Mouse (Mus musculus) mouse embryonic stem cell (cell line): ENCODE measurements around the gene Erp44.

Experiments used
- in situ Hi-C, 2 experiments: fragments of 300-500 bp; cut with MboI; formaldehyde crosslinking; loops; 1 replicate in 1 of 2; 3 replicates in 1 of 2; pipeline ENCODE4 v1.14.3; 2019 to 2020; ENCODE audit warnings: low sequenced_read_pairs in 2 of 2, low pct_unique_long_range_greater_than_20kb in 1 of 2, mixed read lengths in 1 of 2; ENCODE audit not compliant: unreplicated experiment in 1 of 2

The Erp44 gene

DNA sequence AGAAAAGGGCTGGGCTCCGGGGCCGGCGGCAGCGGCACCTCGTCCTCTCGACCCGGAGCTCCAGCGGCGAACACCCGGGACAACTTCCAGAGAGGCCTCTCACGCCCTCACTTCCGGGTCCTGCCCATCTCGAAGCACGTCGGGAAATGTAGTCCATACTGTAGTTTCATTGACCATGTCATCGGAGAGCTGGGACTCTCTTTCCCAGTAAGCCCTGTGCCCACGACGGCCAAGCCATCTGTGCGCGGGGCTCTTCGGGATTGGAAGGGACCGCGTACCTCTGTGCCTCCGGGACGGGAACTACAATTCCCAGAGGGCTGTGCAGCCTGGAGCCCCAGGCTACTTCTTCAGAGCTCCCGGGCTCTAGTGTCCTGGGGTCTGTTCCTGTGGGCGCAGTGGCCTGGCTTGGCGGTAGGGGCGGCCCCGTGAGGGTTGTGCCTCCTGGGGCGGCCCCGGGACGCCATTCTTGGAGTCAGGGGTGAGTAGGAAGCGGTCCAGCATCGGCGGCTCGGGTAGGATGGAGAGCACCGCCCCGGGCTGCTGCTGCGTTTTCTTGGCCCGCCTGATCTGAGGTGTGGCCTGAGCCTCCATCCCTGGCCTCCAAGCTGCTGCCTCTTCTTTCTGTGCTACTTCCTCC is at the start of gene Erp44, which contains the start of gene Invs:
Erp44 (minus strand) TSS at position 61 of the 637 bp plus-strand sequence.
Invs (plus strand) TSS at position 263 of the 637 bp plus-strand sequence.
- in situ Hi-C loops = no loop called here

DNA sequence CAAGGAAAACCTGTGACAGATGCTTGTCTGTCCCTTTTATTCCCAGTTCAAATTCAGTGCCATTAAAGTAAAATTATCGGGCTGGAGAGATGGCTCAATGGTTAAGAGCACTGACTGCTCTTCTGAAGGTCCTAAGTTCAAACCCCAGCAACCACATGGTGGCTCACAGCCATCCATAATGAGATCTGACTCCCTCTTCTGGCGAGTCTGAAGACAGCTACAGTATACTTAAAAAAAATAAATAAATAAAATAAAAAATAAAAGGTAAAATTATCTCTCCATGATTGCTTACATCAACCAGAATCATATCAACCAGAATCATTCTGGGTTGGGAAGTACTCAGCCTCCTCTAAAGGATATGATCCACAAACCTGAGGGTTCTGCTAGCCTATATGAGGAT is 48.7 kb upstream of the Erp44 start:
- in situ Hi-C loops = no loop called here

DNA sequence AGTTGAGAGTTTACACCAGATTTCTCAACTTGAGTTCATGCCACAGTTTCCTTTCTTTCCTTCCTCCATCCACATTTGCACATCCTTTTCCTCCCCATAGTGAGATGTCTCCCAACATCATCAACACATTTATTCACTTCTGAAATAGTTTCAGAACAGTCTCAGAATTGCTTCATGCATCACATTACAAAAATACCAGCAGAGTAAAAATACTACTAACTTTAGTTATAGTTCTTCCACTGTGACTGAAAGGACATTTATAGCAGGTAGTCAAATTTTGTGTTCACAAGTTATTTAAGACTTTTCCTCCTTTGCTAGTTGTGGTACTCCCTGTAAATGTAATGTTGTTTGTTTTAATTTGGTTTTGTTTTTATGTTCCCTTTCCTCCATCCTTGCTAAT is 47.8 kb upstream of the Erp44 start:
- in situ Hi-C loops = no loop called here

DNA sequence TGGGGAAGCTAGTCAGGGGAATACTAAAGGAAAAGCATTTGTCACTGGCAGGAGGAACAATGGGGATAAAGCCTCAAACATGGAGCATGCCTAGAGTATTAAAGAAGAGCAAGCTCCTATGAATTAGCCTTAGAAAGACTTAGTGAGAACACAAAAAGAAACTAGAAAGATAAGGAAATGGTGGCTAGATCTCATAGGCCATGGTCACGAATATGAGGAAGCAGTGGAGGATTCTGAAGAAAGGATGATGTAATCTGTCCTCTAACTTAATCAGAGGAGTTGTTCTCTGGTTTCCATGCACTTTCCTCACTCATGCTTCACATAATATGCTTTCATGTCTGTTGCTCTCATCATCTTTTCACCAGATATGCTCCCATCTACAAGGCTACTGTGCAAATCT is 42.7 kb upstream of the Erp44 start:
- in situ Hi-C loops = no loop called here

DNA sequence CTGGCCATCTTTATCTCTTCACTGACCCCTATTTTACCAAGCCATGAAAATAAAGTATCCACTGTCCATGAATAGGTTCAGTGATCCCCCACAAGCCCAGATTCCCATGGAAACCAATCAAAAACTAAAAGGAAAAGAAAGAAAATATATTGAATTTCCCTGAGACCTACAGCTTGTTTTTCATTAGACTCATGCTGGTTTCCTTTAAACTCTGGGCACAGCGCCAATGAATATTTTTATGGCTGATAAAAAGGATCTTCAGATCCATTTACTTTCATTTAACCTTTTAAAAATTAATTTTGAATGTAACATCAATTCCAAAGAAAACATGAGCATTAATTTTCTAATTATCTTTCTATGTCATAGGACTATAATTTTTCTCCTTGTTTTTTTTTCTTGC is 41.9 kb upstream of the Erp44 start:
- in situ Hi-C loops = no loop called here

DNA sequence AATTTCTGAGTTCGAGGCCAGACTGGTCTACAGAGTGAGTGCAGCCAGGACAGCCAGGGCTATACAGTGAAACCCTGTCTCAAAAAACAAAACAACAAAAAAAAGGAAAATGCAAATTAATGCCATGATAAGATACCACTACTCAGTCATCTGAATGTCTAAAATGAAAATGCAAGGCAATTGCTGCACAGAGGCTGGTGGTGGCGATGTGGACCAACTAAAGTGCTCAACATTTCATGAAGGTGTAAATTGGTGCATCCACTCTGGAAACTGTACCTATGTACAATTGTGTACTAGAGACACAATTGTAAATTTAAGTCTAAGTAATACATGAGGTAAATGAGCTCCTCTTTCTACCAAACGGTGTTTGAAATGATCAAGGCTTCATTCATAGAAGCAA is 36.7 kb upstream of the Erp44 start:
- in situ Hi-C loops = no loop called here

DNA sequence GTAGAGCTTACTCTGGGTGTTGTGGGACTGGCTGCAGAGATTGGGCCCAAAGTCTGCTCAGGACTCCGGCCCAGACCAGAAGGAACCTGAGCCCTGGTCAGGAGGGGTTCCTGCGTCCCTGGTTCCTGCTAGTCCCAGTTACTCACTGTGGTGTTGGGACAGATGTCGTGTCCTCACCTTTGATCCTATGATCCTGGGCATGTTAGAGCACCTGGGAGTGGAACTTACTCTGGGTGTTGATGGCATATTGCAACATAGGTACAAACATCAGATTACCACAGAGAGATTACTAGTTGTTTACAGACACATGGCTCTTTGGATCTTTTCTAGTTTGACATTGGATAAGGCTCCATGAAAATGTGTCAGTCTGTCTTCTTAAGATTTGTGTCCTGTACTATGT is 35.5 kb upstream of the Erp44 start:
- in situ Hi-C loops = no loop called here

DNA sequence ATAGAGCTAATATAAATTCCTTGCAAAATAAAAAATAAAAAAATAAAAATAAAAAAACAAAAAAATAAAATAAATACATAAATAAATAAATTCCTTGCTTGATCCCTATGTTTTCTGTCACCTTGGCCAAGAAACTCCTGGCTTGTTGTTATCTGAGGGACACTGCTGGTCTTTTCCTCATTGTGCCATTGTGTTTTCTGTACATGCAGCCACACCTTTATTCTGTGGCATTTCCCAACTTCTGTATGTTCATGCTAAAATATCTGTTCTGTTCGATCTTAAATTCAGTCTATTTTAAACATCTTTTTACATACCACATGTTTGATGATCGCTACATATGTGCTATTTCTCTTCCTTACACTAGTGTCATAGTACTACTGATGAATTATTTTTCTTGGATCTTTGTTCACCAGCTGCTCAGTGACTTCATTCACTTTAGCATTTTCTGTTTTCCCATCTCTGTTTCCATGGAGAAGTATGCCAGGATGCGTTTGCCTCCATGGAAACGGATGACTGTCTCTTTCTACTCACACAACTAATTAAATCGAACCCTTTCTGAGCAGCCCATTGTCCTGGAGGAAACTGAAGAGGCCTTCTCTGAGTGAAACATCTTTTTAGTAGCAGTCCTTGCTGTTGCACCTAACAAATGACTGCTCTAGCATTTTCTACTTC is 7.9 kb upstream of the Erp44 start:
- in situ Hi-C loops = no loop called here

DNA sequence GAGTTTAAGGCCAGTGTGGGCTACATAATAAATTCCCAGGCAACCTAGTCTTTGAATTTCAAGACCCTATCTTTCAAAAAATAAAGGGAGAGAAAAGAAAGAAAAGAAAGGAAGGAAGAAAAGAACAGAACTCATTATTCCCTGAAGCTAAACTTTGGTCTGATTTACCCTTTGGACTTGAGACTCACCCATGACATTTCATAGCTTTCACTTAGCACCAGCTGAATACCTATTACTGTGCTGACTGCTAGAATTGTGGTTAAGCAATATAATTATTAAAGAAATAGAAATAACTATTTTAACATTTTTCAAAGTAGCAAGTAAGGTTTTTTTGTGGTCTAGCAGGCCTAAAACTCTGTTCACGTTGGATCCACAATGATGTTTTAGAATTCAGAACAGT is 1.8 kb upstream of the Erp44 start:
- in situ Hi-C loops = no loop called here

DNA sequence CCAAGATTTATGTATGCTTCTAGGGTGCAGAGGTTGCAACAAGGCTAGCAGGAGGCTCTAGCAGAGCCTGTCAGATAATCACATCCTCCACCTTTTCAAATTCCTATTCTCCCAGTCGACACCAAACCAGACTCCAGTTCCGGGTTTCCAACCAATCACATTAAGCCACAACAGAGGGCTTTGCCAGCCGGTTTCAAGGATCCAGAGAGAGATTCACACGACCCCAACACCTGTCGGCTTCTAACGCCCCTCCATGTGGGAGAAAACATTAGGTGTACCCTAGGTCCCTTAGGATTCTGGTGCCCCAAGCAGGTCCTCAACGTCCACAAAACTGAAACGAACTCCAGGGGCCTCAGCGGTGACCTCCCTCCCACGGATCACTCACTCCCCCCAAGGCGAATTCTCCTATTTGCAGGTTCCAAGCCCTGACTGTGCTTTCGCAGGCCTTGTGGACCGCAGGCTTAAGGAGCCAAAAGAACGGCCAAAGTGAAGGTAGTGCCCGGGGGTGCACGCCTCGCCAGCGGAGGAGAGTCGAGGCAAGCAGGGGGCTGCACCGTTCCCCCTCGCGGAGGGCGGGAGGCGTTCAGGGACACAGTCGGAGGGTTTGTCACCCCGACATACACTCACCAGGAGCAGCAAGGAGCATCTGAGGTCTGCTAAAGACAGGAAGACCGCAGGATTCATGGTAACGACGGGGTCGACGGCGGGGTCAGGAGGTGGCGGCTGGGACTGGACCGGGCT is 431 bp downstream of the Erp44 start:
- in situ Hi-C loops = no loop called here

DNA sequence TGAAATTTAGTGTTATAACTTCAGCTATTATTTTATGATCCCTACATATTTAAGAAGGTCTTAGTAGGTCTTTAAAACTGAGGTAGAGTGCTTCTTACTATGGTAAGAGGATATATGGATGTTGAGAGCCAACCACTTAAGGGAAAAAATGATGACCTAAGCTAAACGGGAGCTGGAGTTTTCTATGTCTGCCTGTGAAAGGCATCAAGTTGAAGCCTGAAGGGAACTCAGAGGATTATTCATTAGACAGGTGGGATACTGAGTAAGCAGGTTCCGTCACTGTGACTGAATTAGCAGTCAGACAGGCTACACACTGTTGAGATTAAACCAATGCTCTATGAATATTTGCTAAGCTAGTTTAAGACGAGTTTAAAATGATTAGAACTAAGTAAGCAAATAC is 2.3 kb downstream of the Erp44 start:
- in situ Hi-C loops = no loop called here

DNA sequence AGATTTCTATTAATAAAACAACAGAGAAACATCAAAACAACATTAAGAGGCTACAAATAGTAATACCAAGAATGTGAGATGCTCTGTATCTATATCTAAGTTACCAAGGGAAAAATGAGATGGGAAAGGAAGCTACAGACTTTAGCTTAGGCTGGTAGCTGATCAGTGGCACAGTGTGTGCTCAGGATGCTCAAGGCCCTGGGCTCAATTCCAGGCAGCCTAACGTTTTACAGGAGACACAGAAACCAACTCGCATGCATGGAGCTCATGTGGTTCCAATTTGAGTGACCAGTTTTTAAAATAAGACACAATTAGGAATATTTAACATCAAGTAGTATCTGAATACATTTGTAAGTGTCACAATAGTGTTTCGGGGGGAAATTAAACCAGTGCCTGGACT is 3.6 kb downstream of the Erp44 start:
- in situ Hi-C loops = no loop called here

DNA sequence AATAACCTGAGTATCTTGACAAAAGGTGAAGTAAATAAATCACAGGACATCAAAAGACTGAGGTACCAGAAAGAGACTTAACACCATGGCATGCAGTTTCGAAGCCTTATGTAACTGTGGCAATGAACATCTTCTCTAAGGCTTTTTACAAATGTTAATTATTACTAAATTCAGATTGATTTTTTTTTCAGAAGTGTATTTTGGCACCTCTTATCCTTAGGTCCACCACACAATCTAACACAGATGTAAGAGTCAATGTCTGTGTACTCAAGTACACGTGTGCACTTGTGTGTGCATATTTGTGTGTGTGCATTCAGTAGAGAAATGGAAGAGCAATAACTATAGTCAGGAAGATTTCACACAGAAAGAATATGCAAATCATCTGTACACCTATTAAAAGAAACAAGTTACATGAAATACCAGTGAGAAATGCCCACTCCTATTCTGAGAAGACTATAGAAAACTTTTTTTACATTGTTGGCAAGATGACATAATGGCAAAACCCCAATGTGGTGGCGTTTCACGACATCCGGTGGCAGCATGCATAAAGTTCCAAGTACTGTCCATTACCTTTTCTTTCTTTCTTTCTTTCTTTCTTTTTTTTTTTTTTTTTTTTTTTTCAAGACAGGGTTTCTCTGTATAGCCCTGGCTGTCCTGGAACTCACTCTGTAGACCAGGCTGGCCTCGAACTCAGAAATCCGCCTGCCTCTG is 6.1 kb downstream of the Erp44 start:
- in situ Hi-C loops = no loop called here

DNA sequence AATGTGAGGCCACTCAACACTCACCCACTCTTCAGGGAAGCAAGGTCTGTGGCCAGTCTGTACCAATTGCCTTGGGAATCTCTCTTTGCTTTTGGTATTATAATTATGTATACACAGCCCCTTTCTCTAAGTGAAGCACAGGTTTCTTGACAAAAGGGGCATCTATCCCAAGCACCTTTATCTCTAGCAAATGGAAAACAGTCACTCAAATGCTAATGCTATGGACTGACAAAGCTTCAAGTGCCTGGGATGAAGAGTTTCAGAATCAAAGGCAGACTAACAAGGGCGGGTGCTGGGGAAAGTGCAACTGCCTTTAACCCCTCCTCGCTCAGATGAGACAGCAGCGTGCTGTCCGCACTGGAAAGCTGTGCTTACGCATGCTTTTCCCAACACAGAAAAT is 7.5 kb downstream of the Erp44 start:
- in situ Hi-C loops = no loop called here

DNA sequence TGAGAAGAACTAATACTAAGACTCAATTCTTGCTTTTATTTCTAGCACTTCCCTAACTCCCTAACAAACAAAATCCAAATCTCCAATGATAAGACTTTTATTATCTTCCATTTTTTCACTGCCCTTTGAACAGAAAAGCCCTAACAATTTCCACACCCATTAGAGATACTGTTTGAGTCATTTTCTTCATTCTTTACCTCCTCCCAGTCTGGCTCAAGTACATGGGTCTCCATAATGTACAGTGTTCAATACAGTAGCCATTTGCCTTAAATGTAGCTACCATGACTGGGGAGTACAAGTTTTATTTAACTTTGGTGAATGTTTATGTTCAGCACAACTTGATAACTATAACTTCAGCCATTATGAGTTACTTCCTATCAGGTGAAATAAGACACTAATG is 8.8 kb downstream of the Erp44 start:
- in situ Hi-C loops = no loop called here

DNA sequence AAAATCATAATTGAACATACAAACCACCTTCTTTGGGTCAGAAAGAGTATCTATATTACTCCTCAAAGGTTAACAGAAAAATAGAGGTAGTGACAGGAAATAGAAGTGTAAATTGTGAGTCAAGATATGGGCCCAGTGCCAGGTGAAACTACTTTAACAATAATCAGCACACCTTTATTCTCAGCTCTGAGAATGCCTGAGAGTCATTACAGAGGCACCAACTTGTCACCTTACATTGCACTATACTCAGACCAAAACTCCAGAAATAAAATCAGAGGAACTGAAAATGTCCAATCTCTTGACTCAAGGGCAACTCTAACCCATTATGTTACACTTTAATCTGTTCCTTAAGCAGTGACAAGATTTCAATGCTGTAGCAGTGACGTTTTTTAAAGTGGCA is 11.2 kb downstream of the Erp44 start:
- in situ Hi-C loops = no loop called here

DNA sequence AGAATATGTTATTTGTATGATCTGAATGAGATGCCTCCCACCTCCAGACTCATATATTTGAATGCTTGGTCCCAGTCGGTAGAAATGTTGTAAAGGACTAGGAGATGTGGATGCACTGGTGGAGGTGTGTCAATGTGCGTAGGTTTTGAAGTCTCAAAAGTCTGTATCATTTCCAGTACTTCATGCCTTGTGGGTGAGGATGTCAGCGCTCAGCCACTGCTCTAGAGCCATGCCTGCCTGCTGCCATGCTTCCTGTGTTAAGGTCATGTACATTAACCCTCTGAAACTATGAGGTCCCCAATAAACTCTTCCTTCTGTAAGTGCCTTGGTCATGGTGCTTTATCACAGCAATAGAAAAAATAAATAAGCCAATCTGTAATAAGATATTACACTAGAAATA is 11.7 kb downstream of the Erp44 start:
- in situ Hi-C loops = no loop called here

DNA sequence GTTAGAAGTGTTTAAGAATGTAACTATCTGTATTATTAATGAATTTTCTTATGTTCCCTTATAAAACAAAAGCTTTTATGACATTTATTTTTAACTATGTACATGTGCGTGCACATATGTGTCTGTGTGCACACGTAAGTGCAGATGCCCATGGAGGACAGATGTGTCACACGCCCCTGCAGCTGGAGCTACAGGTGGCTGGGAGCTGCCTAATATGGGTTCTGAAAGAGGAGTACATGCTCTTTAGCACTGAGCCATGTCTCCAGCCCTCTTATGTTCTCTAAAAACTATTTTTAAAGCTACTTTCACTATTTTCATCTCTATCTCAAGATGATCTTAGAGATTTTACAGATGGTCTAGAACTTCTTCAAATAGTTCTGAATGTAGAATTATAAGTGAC is 21.3 kb downstream of the Erp44 start:
- in situ Hi-C loops = no loop called here

DNA sequence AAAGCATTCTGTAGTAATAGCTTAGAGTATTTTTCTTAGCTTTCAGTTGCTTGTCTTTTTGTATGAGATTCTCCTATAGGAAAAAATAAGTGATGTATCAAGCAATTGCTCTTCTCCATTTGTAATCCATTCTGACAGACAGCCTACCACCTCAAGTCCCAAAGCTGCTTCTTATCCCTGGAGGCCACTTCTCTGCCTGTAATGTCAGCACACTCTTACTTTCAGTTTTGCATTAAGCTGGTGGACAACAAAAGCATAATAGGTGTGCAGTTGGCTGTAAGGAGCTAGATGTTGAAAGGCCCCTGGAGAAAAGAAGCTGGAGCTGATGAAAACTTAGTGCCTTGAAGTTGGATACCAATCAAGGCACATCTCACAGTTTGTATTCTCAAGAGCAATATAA is 26.1 kb downstream of the Erp44 start:
- in situ Hi-C loops = no loop called here
